In the genomic region with DNA sequence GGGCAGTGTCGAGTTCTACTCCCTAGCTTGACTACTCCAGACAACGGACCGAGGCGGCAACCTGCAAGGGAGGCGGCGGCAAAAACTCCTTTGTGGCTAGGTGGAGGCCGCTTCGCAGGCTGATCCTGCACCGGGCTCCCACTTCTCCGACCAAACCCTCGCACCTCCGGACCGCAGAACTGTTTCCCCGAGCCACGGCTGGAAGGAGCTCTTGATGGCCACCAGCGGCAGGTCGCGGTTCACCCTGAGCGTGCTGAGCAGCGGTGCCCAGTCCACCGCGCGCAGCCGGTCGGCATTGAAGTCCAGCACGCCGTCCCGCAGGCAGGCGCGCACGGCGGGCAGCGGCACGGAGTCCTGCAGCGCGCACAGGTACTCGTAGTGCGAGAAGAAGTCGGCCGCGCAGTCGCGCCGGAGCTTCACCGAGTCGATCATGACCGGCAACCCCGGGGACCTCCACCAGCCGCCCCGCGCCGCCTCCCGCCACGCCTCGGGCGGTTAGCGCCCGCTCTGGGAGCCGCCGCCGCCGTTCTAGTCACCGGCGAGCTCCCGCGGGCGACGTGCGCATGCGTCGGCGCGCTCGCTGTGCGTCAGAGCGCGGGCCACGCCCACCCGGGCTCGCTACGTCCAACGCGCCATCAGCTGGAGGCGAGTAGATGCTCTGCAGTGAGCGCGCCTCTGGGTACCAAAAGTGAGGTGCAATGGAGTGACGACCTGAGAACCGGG, we compare ENCODE assay signal across 8 mouse cellular contexts. TPM values are rescaled to one million over a fixed set of nuclear protein-coding genes. Genes with fewer than 3 reads are reported as not detected.
DNase-seq lines count a peak whose midpoint lies in the region; ATAC-seq and TF ChIP-seq lines count a peak whose summit lies in the region.

A gene (minus strand): TSS at position 541 of the 723 bp plus-strand sequence.

- H3K9me3 ChIP-seq in G1E (replicated peaks) = no peaks in the 10 kb centered on the region
- H3K9me3 ChIP-seq in forebrain, postnatal 0 days (ENCODE audit: low read length) = no peaks in the 10 kb centered on the region
- no peaks in the 10 kb centered on the region for H3K9me3 ChIP-seq in lung, embryonic 16.5 days (ENCODE audit: control insufficient read depth, low read length)

- H3K36me3 ChIP-seq in G1E (replicated peaks) = peaks cover 35% of the 10 kb centered on the region
- H3K36me3 ChIP-seq in forebrain, postnatal 0 days (ENCODE audit: insufficient read depth) = no peaks in the 10 kb centered on the region
- H3K36me3 ChIP-seq in lung, embryonic 16.5 days (ENCODE audit: control insufficient read depth, insufficient read depth, low read length) = no peaks in the 10 kb centered on the region

- peak; percentile 85 for DNase-seq in G1E (ENCODE audit: low spot score)
- peak; percentile 89 to 98 for DNase-seq in cerebellum, adult 18-20 months
- peak; percentile 98 for DNase-seq in forebrain, postnatal 0 days
- DNase-seq in layer of hippocampus, adult 9-10 months (ENCODE audit: low spot score) = peak; percentile 64
- peak; percentile 80 for DNase-seq in ovary, postnatal 10 days (ENCODE audit: low spot score)
- DNase-seq in thymus, postnatal 10 days (ENCODE audit: low spot score in 2 of 2) = peak; percentile 82 to 92

- peak; percentile 64 for ATAC-seq in G1E (ENCODE audit: extremely low read depth, insufficient number of reproducible peaks, low FRiP score, poor library complexity, severe bottlenecking)
- ATAC-seq in forebrain, postnatal 0 days = peak; percentile 98
- peak; percentile 90 to 92 for ATAC-seq in hematopoietic stem cell, adult 5-6 weeks (replicated peaks in 1 of 2; ENCODE audit: insufficient read depth in 1 of 2, low FRiP score in 2 of 2, low TSS enrichment in 1 of 2, low read depth in 1 of 2, poor library complexity in 2 of 2, severe bottlenecking in 2 of 2)
- peak; percentile 96 for ATAC-seq in lung, embryonic 16.5 days (ENCODE audit: low read depth)

- peak within 1 kb of the TSS; percentile 87 for H3K4me2 ChIP-seq in forebrain, postnatal 0 days (ENCODE audit: low read depth)
- H3K4me2 ChIP-seq in lung, embryonic 16.5 days (ENCODE audit: low read depth, low read length) = peak within 1 kb of the TSS; percentile 88

- no peaks in the 10 kb centered on the region for H3K27me3 ChIP-seq in G1E (ENCODE audit: insufficient read depth, low read length)
- H3K27me3 ChIP-seq in forebrain, postnatal 0 days (ENCODE audit: insufficient read depth, low read length) = no peaks in the 10 kb centered on the region
- no peaks in the 10 kb centered on the region for H3K27me3 ChIP-seq in lung, embryonic 16.5 days (ENCODE audit: control insufficient read depth, insufficient read depth, low read depth, low read length)

- TF ChIP-seq CTCF in G1E (IDR thresholded peaks at IDR 0.05; ENCODE audit: low read depth, low read length) = no peak
- TF ChIP-seq CTCF in forebrain, postnatal 0 days (IDR thresholded peaks at IDR 0.05; ENCODE audit: low read depth) = peak; percentile 58

- peak within 1 kb of the TSS; percentile 90 for H3K27ac ChIP-seq in forebrain, postnatal 0 days (ENCODE audit: low read depth, low read length)
- peak within 1 kb of the TSS; percentile 81 for H3K27ac ChIP-seq in lung, embryonic 16.5 days (ENCODE audit: low read length)

- H3K4me3 ChIP-seq in G1E (ENCODE audit: low read depth, low read length) = peak within 1 kb of the TSS; percentile 99
- H3K4me3 ChIP-seq in forebrain, postnatal 0 days (ENCODE audit: low read depth, low read length) = peak within 1 kb of the TSS; percentile 96
- H3K4me3 ChIP-seq in lung, embryonic 16.5 days (ENCODE audit: low read length) = peak within 1 kb of the TSS; percentile 91

- H3K9ac ChIP-seq in forebrain, postnatal 0 days = peak within 1 kb of the TSS; percentile 94
- peak within 1 kb of the TSS; percentile 92 for H3K9ac ChIP-seq in lung, embryonic 16.5 days (ENCODE audit: low read length)

- peaks cover 40% of the 10 kb centered on the region for H3K4me1 ChIP-seq in G1E (ENCODE audit: insufficient read depth, low read depth, low read length)
- H3K4me1 ChIP-seq in forebrain, postnatal 0 days (ENCODE audit: insufficient read depth) = peaks cover 3% of the 10 kb centered on the region; the same call in 1 of the 2 replicates
- H3K4me1 ChIP-seq in lung, embryonic 16.5 days (replicated peaks; ENCODE audit: control insufficient read depth, insufficient read depth, low read length) = peaks cover 4% of the 10 kb centered on the region

- WGBS in forebrain, postnatal 0 days = 1% methylated on average over 88 of the region's 88 CpGs
- under 1% methylated on average over 74 of the region's 88 CpGs for WGBS in lung, embryonic 16.5 days

RNA-seq across cellular contexts. Expression of the gene that starts here (rescaled TPM):
- total RNA-seq in G1E (2014; fragmentation: Nextera tagmentation) (13.8 and 17.3 TPM in 2 replicates), G1E (2017) (20.7 and 21.9 TPM in 2 replicates)
- polyA plus RNA-seq in G1E (2012) = 8.6 and 9.9 TPM in 2 replicates
- 25.3 and 27.0 TPM in 2 replicates for total RNA-seq in forebrain, postnatal 0 days (2014; rRNA removed)
- polyA plus RNA-seq in forebrain, postnatal 0 days (2015; fragmentation: Nextera tagmentation; extraction: Ambion mirVana) = 21.6 and 23.4 TPM in 2 replicates
- 18.1 and 19.5 TPM in 2 replicates for total RNA-seq in hematopoietic stem cell, adult 5-6 weeks (2017)
- 24.5 and 26.1 TPM in 2 replicates for polyA plus RNA-seq in lung, embryonic 16.5 days (2015; fragmentation: Nextera tagmentation; extraction: Ambion mirVana)

Comparison
In these comparisons a context has a peak if more than half of its experiments do, and no peak if none do; other contexts are left out.
1. Peak in every context shown above with its lines: DNase-seq, ATAC-seq, H3K4me3 ChIP-seq and H3K27ac ChIP-seq.